Mouse (Mus musculus) layer of hippocampus, adult 11-12 months (tissue): ENCODE measurements at regions not wholly inside any gene's neighbourhood (a gene's known extent, or its start where the extent isn't known, plus 50 kb on each side); places are given as distances from the start of the nearest gene placed in this dataset.
A peak's percentile ranks its signal among the peaks of the same experiment; 100 is the strongest.

Source experiments
- DNase-seq: peaks from one replicate; pipeline ENCODE4 v3.0.0; 2022; ENCODE audit warnings: low spot score

DNA sequence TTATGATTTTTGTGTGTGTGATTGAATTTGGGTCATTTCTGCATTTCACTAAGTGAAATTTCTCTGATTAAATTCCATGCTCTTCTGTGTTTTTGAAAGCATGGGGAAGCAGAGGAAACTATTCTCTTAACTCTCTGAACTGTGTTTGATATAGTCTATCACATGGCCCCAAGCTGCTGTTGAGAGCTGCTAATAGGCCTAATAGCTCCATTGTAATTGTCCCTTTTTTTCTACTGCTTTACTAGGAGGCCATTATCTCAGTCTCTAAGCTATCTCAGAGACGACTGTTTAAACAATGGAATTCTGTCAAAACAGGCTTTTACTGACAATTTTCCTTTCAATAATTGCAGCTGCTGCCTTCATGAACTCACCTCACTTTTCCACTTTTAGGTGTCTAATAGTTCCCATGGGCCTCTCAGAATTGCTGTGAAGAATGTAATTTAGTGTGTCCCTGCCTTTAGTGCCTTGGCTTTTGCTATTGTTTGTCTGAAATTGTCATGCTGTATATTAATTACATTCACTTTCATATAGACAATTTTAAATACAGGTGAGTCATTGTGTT is 721.5 kb upstream of the Kcnd2 start:
- DNase-seq = no peak

DNA sequence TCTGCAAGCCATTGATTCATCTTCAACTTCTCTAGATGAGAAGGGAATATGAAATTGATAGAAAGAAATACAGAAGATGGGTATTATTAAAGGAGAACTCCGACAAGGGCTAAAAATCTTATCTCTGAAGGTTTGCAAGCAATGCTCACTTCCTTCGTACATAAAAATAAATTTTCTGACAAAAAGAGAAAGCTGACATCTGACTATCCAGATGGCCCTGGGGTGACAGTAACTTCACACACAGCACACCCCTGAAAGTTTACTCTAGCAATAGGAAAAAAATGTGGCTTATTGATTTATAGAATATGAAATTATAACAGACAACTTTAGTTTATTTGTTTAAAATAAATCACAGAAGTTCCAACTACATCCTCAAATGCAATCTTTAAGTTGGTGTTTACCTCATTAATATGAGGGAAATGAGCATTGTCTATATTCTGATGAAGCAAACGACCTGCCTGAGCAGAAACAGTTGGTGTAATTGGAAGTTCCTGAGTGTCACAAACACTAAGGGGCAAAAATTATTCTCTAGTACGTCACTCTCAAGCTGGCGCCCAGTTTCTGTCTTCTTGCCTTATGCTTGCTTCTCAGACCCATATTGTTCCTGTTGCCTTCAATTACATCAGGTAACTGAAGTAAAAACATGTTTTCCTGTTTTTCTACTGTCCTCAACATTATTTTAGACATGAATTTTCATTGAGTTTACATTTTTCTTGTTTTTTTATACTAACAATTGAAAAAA is 712.8 kb upstream of the Kcnd2 start:
- peak; percentile 5 for DNase-seq
